Mouse (Mus musculus) adrenal gland (tissue): ENCODE results near the gene P2ry6.

ENCODE experiments used
- intact Hi-C: fragments of 180-260 bp; cut with DNase I; formaldehyde crosslinking; loops from one replicate; pipeline ENCODE4 v1.15.1; 2025
- long read RNA-seq, 2 experiments: library from polyadenylated mRNA; unstranded; transcript quantifications; one replicate each; pipeline ENCODE4 v2.0.0; 2020; ENCODE audit warnings: borderline replicate concordance in 1 of 2; ENCODE audit not compliant: insufficient replicate concordance in 1 of 2

Gene P2ry6
- long read RNA-seq, experiment 1, partial matches to known transcripts = 0 of 3 reads
- long read RNA-seq, experiment 1, other reads (novel, unspliced or antisense) = 0 of 3 reads
- long read RNA-seq, experiment 2, partial matches to known transcripts = 0 of 2 reads
- long read RNA-seq, experiment 2, other reads (novel, unspliced or antisense) = 0 of 2 reads

GRCm38 (mm10) chr7:100974135-100974903, at the start of gene P2ry6:
P2ry6 (minus strand) TSS chr7:100974649.
- intact Hi-C loops = no loop called here

GRCm38 (mm10) chr7:101017492-101017891, 43.0 kb upstream of the P2ry6 start:
- intact Hi-C loops = no loop called here

GRCm38 (mm10) chr7:101017021-101017461, 42.6 kb upstream of the P2ry6 start:
- intact Hi-C loops = no loop called here

GRCm38 (mm10) chr7:101014985-101015384, 40.5 kb upstream of the P2ry6 start:
- intact Hi-C loops = no loop called here

GRCm38 (mm10) chr7:101014041-101014440, 39.6 kb upstream of the P2ry6 start:
- intact Hi-C loops = no loop called here

- intact Hi-C loops = no loop called here
Observed at GRCm38 (mm10) chr7:101012541-101012940, 38.1 kb upstream of the P2ry6 start, which contains the start of gene P2ry2. P2ry2 (minus strand) TSS chr7:101012866.

GRCm38 (mm10) chr7:101011681-101012367, 37.4 kb upstream of the P2ry6 start:
- intact Hi-C loops = no loop called here

GRCm38 (mm10) chr7:101010741-101011140, 36.3 kb upstream of the P2ry6 start:
- intact Hi-C loops = no loop called here

- intact Hi-C loops = no loop called here
Observed at GRCm38 (mm10) chr7:101006201-101006600, 31.8 kb upstream of the P2ry6 start.

- intact Hi-C loops = no loop called here
Observed at GRCm38 (mm10) chr7:101005119-101005518, 30.7 kb upstream of the P2ry6 start.

- intact Hi-C loops = loop anchor here (5.0 kb wide), 1 partner anchor 39 kb away; no protein-coding TSS in a partner anchor
Observed at GRCm38 (mm10) chr7:101003442-101004326, 29.2 kb upstream of the P2ry6 start.

- intact Hi-C loops = loop anchor here (5.0 kb wide), 1 partner anchor 40 kb away; no protein-coding TSS in a partner anchor
Observed at GRCm38 (mm10) chr7:101002274-101002673, 27.8 kb upstream of the P2ry6 start.

GRCm38 (mm10) chr7:100999623-101000022, 25.2 kb upstream of the P2ry6 start:
- intact Hi-C loops = loop anchor here (5.0 kb wide), 1 partner anchor 43 kb away; no protein-coding TSS in a partner anchor

GRCm38 (mm10) chr7:100998578-100998960, 24.1 kb upstream of the P2ry6 start:
- intact Hi-C loops = no loop called here

GRCm38 (mm10) chr7:100997951-100998577, 23.6 kb upstream of the P2ry6 start:
- intact Hi-C loops = no loop called here

GRCm38 (mm10) chr7:100997215-100997614, 22.8 kb upstream of the P2ry6 start:
- intact Hi-C loops = no loop called here

GRCm38 (mm10) chr7:100995951-100996350, 21.5 kb upstream of the P2ry6 start:
- intact Hi-C loops = no loop called here

- intact Hi-C loops = no loop called here
Observed at GRCm38 (mm10) chr7:100995260-100995864, 20.9 kb upstream of the P2ry6 start.

GRCm38 (mm10) chr7:100993166-100993565, 18.7 kb upstream of the P2ry6 start:
- intact Hi-C loops = no loop called here

GRCm38 (mm10) chr7:100991972-100992371, 17.5 kb upstream of the P2ry6 start:
- intact Hi-C loops = no loop called here
